Mouse (Mus musculus): ENCODE data around the gene Scube2. TPM values are rescaled to one million over a fixed set of nuclear protein-coding genes. Genes with fewer than 3 reads are reported as not detected.

Gene Scube2
- polyA plus RNA-seq, 1 experiment from 2014 or later, result 1.8 TPM

Other genes with a start within 250 kb of the Scube2 start
- 33.5 and 37.9 TPM in 2 replicates for gene St5, start 162.1 kb downstream of the Scube2 start, polyA plus RNA-seq (2016; fragmentation: Nextera tagmentation; extraction: Ambion mirVana)
- 27.6 and 29.1 TPM in 2 replicates for gene Akip1, start 162.0 kb downstream of the Scube2 start, polyA plus RNA-seq (2016; fragmentation: Nextera tagmentation; extraction: Ambion mirVana)
- 0.20 and 0.25 TPM in 2 replicates for gene BC051019, start 141.8 kb downstream of the Scube2 start, polyA plus RNA-seq (2016; fragmentation: Nextera tagmentation; extraction: Ambion mirVana)
- not detected in 2 replicates for gene Ascl3, start 134.0 kb downstream of the Scube2 start, polyA plus RNA-seq (2016; fragmentation: Nextera tagmentation; extraction: Ambion mirVana)
- 31.1 and 34.5 TPM in 2 replicates for gene Tmem9b, start 112.8 kb downstream of the Scube2 start, polyA plus RNA-seq (2016; fragmentation: Nextera tagmentation; extraction: Ambion mirVana)
- 0.56 and 0.87 TPM in 2 replicates for gene Nrip3, start 83.7 kb downstream of the Scube2 start, polyA plus RNA-seq (2016; fragmentation: Nextera tagmentation; extraction: Ambion mirVana)
- 29.4 and 29.7 TPM in 2 replicates for gene Dennd5a, start 94.8 kb upstream of the Scube2 start, polyA plus RNA-seq (2016; fragmentation: Nextera tagmentation; extraction: Ambion mirVana)
- gene Tmem41b, start 121.2 kb upstream of the Scube2 start, polyA plus RNA-seq (2016; fragmentation: Nextera tagmentation; extraction: Ambion mirVana), result 66.1 and 71.6 TPM in 2 replicates
- 62.7 and 65.9 TPM in 2 replicates for gene Ipo7, start 152.6 kb upstream of the Scube2 start, polyA plus RNA-seq (2016; fragmentation: Nextera tagmentation; extraction: Ambion mirVana)
- gene Zfp143, start 195.5 kb upstream of the Scube2 start, polyA plus RNA-seq (2016; fragmentation: Nextera tagmentation; extraction: Ambion mirVana), result 28.1 and 30.0 TPM in 2 replicates